Mouse (Mus musculus) midbrain, embryonic 11.5 days (tissue): ENCODE results near the gene Ntn1. TPM values are rescaled to one million over a fixed set of nuclear protein-coding genes. Genes with fewer than 3 reads are reported as not detected.

ENCODE experiments used
- ATAC-seq: fragments of 200-750 bp; cut with Nextera tagmentation; 2 replicates; pipeline ENCODE4 v1.8.0; 2017; ENCODE audit warnings: moderate TSS enrichment, moderate library complexity; ENCODE audit not compliant: low FRiP score
- DNase-seq: peaks from one replicate; pipeline ENCODE4 v3.0.0; 2015; ENCODE audit warnings: low spot score; ENCODE audit errors: missing footprints
- H3K27ac ChIP-seq: fragments of 300-500 bp; sonication (generic); 2 replicates; pipeline ENCODE4 v1.5.1; 2014; ENCODE audit warnings: low read depth, low read length
- H3K27me3 ChIP-seq: fragments of 300-500 bp; sonication (generic); 2 replicates; pipeline ENCODE4 v1.6.1; 2014; ENCODE audit warnings: mild to moderate bottlenecking, low read length, moderate library complexity, mixed read lengths; ENCODE audit not compliant: control insufficient read depth, insufficient read depth
- H3K36me3 ChIP-seq: fragments of 300-500 bp; sonication (generic); 2 replicates; pipeline ENCODE4 v1.6.1; 2014; ENCODE audit warnings: mild to moderate bottlenecking, low read length, moderate library complexity, mixed read lengths; ENCODE audit not compliant: control insufficient read depth, insufficient read depth
- H3K4me1 ChIP-seq: fragments of 300-500 bp; sonication (generic); 2 replicates; pipeline ENCODE4 v1.6.1; 2014; ENCODE audit warnings: low read length; ENCODE audit not compliant: control insufficient read depth, insufficient read depth
- H3K4me2 ChIP-seq: fragments of 300-500 bp; sonication (generic); 2 replicates; pipeline ENCODE4 v1.6.1; 2014; ENCODE audit warnings: mild to moderate bottlenecking, moderate library complexity
- H3K4me3 ChIP-seq: fragments of 300-500 bp; sonication (generic); 2 replicates; pipeline ENCODE4 v1.5.1; 2014; ENCODE audit warnings: low read depth, low read length
- H3K9ac ChIP-seq: fragments of 300-500 bp; sonication (generic); 2 replicates; pipeline ENCODE4 v1.6.1; 2014; ENCODE audit warnings: low read length
- H3K9me3 ChIP-seq: fragments of 300-500 bp; sonication (generic); 2 replicates; pipeline ENCODE4 v1.6.1; 2016; ENCODE audit warnings: low read length; ENCODE audit not compliant: control insufficient read depth
- WGBS: fragments of 180-500 bp; shearing (Covaris S2); extraction: QIAGEN DNeasy Blood & Tissue Kit; methylation state at CpG from one replicate; pipeline ENCODE4 v1.1.7; 2014; 5-methylcytosine and 5-hydroxymethylcytosine counted together
- polyA plus RNA-seq: library from polyadenylated mRNA; unstranded; fragments of >200 nt; fragmentation: Nextera tagmentation; extraction: Ambion mirVana; gene quantifications from 2 replicates; pipeline ENCODE4 v1.2.1, GENCODE M21; 2014

Ntn1 gene
- polyA plus RNA-seq, 1 experiment from 2014 or later, result 10.0 TPM

DNA sequence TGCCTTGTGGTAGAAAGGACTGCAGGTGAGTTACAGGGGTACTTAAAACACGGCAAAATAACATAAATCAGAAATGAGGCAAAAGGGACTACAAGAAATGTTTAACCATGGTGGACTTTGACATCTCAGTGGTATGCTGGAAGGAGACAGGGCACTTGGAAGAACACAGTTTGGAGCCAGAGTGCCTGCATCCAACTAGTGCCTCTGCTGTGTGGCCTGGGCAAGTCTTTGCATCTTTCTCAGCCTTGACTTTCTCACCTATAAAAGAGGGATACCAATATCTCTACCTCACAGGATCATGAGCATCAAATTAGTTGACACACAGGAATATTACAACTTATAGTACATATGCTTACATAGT, 12.0 kb downstream of the Ntn1 start:
- Histone ChIP-seq H3K4me3 (no peak overlapping the region), H3K27me3 (peaks cover 73% of the 10 kb centered on the region), H3K9me3 (no peaks in the 10 kb centered on the region), H3K9ac (peak overlapping the region; percentile 24; the same call in 1 of the 2 replicates), H3K27ac (no peak overlapping the region; the same call in 1 of the 2 replicates), H3K36me3 (no peaks in the 10 kb centered on the region; the same call in 1 of the 2 replicates), H3K4me2 (peak overlapping the region; percentile 87; the same call in 1 of the 2 replicates), H3K4me1 (peaks cover 37% of the 10 kb centered on the region)
- WGBS, result 41% methylated on average over 1 of the region's 1 CpGs
- no peak for DNase-seq
- ATAC-seq, result no peak

DNA sequence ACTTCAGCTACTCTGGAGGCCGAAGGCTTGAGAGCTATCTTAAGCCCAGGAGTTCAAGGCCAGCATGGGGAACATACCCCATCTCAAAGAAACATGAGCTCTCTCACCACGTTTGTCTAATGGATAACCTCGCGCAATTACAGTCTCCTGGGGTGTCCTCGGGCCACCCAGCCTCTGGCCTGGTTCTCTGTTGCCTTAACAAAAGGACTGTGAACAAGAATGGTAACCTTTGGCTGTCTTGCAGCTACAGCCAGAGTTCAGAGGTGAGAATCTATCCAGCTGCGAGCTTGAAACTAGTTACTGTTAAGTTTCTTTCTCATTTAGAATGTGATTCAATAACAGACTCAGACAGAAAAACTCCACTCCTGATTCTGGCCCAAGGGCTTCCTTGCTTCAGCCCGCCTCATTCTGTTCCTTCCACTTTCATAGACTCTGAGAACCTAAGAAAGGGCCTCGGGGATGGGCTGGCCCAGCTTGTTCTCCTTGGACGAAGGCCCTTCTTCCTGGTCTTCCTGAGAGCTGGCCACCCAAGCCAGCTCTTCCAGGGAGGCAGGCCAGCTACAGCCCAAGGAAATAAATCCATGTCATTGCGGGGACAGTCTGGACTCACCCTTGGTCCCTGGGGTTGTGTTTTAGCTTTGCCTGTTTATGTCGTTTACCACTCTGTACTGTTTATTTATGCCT, 12.5 kb downstream of the Ntn1 start:
- Histone ChIP-seq H3K4me1 (peaks cover 42% of the 10 kb centered on the region), H3K4me3 (no peak overlapping the region), H3K27me3 (peaks cover 77% of the 10 kb centered on the region), H3K9ac (peak overlapping the region; percentile 39; the same call in 1 of the 2 replicates), H3K9me3 (no peaks in the 10 kb centered on the region), H3K27ac (no peak overlapping the region; the same call in 1 of the 2 replicates), H3K36me3 (peaks cover 2% of the 10 kb centered on the region; the same call in 1 of the 2 replicates), H3K4me2 (peak overlapping the region; percentile 87)
- WGBS, result 18% methylated on average over 11 of the region's 11 CpGs
- ATAC-seq, result no peak
- DNase-seq, result peak; percentile 92

DNA sequence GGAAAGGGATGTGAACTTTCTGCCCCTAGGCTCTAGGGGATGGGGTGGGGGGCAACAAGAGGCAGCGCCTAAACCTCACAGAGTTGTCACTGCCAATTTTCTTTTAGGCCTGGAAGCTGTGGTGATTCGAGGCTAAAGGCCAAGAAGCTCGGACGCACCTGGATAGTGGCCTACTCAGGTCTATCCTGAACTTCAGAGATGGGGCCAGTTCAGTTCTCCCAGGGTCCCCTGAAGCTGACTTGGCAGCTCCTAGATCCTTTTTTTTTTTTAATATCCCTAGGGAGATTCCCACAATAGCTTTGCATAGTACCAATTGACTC, 13.2 kb downstream of the Ntn1 start:
- no peak for ATAC-seq
- H3K4me1 ChIP-seq, result peaks cover 42% of the 10 kb centered on the region
- H3K4me3 ChIP-seq, result peak overlapping the region; percentile 70

DNA sequence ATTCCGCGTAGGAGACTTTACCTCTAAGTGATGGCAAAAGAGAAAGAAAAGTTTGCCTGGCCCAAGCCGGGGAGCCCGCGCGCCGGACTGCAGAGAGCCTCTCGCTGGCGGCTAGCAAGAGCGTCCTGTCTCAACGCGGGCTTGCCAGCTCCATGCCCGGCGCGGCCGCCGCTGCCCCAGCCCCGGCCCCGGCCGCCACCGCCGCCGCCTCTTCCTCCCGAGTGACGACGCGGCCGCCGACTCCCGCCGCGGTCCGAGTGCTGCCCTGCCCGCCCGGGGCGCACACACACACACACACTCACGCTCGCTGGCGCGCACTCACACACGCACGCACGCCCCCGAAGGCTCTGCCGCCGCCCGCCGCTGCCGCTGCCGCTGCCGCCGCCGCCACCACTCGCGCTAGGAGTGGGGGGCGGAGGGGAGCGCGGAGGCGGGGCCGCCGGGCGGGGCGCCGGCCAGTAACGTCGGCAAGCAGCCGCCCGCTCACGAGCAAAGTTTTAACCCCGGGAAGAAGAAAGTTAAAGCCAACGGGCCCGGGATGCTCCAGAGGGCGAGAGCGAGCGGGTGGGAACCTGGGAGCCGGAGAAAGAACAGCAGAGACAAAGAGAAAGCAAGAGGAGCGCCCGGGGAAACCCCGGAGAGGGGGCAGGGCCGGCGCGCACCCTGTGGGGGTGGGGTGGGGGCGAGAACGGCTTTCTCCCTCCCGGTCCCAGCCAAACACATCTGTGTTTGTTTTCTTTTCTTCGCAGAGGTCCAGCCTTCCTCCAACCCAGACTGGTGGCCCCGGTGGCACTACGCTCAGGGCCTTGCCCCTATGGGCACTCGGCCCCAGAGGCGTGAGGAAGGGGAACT, 13.8 kb downstream of the Ntn1 start:
- peaks cover 72% of the 10 kb centered on the region for H3K27me3 ChIP-seq
- peaks cover 2% of the 10 kb centered on the region; the same call in 1 of the 2 replicates for H3K36me3 ChIP-seq
- H3K4me1 ChIP-seq, result peaks cover 44% of the 10 kb centered on the region
- H3K27ac ChIP-seq, result peak overlapping the region; percentile 93
- H3K4me2 ChIP-seq, result peak overlapping the region; percentile 87
- H3K4me3 ChIP-seq, result peak overlapping the region; percentile 70
- WGBS, result under 1% methylated on average over 77 of the region's 90 CpGs
- H3K9me3 ChIP-seq, result no peaks in the 10 kb centered on the region
- H3K9ac ChIP-seq, result peak overlapping the region; percentile 86
- ATAC-seq, result peak; percentile 78
- DNase-seq, result peak; percentile 97

More for the DNA sequence above, 13.2 kb downstream of the Ntn1 start:
- Histone ChIP-seq H3K27me3 (peaks cover 73% of the 10 kb centered on the region), H3K4me2 (peak overlapping the region; percentile 87), H3K27ac (peak overlapping the region; percentile 93), H3K9me3 (no peaks in the 10 kb centered on the region), H3K9ac (peak overlapping the region; percentile 86), H3K36me3 (peaks cover 2% of the 10 kb centered on the region; the same call in 1 of the 2 replicates)
- peak; percentile 93 for DNase-seq
- 14% methylated on average over 4 of the region's 4 CpGs for WGBS

DNA sequence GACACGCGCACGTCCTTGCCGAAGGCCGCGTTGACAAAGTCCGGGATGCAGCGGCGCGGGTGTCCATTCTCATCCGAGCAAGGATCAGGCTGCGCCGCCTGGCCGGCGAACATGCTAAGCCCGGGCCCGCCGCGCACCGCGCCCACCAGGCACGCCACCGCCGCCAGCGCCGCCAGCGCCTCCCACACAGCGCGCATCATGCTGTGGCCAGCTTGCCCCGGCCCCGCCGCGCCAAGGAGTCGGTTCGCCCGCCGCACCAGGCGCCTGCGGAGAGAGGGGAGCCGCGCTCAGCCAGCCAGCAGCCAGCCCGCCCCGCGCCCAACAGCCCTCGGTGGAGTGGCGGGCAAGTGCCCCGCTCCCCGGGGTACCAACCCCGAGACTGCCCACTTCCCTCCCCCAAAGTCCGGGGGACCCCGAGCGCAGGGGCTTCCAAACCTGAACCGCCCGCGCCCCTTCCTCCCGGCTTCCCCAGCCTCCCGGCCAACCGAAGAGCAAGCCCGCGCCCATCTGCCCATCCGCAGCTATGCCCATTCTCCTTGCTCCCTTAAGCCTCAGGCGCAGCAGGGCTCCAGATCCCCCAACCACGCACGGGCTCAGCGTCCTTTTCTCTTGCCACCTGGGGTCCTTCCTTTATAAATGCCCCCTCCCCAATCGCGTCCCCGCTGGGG, 14.6 kb downstream of the Ntn1 start:
- H3K27ac ChIP-seq, result peak overlapping the region; percentile 93
- DNase-seq (peak; percentile 98), ATAC-seq (peak; percentile 47)
- H3K4me2 ChIP-seq, result peak overlapping the region; percentile 87
- WGBS, result under 1% methylated on average over 64 of the region's 68 CpGs
- peak overlapping the region; percentile 70 for H3K4me3 ChIP-seq
- H3K9me3 ChIP-seq, result no peaks in the 10 kb centered on the region
- H3K27me3 ChIP-seq, result peaks cover 71% of the 10 kb centered on the region
- H3K4me1 ChIP-seq, result peaks cover 42% of the 10 kb centered on the region
- peaks cover 2% of the 10 kb centered on the region; the same call in 1 of the 2 replicates for H3K36me3 ChIP-seq
- peak overlapping the region; percentile 86 for H3K9ac ChIP-seq

DNA sequence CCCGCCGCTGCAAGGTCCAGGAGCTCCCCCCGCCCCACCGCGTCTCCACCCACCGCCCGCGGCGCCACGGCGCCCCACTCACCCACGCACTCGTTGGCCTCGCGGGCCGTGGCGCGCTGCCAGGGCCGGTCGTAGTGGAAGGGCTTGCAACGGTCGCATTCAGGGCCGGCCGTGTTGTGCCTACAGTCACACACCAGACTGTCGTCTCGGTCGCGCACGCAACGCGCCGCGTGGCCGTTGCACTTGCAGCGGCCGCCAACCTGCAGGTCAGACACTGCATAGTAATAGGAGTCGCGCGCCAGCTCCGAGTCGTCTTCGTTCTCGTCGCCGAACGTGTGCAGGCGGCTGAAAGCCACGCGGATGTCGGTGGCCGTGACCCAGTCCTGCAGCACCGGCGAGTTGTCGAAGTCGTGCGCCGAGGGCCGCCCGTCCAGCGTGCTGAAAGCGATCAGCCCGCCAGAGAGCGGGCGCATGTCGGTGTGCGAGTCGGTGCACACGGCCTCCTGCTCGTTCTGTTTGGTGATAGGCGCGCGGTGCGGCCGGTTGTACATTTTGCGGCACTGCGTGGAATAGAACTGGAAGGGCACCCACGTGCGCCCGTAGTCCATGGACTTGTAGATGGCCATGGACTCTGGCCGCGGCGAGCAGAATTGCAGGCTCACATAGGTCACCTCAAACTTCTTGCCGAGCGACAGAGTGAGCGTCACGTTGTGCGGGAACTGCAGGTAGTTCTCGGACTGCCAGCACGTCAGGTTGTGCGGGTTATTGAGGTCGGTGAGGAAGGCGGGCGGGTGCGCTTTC, 15.4 kb downstream of the Ntn1 start:
- peaks cover 39% of the 10 kb centered on the region for H3K4me1 ChIP-seq
- ATAC-seq, result no peak
- H3K9ac ChIP-seq, result peak overlapping the region; percentile 86
- under 1% methylated on average over 94 of the region's 94 CpGs for WGBS
- DNase-seq, result peak; percentile 96
- H3K27ac ChIP-seq, result peak overlapping the region; percentile 93
- peaks cover 2% of the 10 kb centered on the region; the same call in 1 of the 2 replicates for H3K36me3 ChIP-seq
- no peaks in the 10 kb centered on the region for H3K9me3 ChIP-seq
- peak overlapping the region; percentile 87 for H3K4me2 ChIP-seq
- peak overlapping the region; percentile 70 for H3K4me3 ChIP-seq
- peaks cover 71% of the 10 kb centered on the region for H3K27me3 ChIP-seq

DNA sequence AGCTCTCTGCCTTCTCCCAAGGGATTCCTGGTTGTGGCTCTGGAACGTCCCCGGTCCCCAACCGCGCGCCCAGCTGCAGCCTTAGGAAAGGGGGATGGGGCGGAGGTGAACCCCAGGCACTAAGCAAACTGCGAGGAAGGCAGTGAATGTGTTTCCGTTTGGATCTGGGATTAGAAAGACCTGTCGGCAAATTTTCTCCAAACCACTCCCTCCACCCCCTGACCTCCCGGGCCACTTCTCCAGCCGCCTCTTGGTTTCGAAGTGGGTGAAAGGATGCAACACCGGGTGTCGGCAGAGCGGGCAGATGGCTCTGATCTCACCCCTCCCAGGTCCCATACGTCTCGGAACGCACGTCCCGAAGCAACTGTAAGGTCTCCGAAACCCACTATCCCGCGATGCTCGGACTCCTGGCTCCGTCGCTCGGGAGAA, 16.0 kb downstream of the Ntn1 start:
- Histone ChIP-seq H3K4me1 (peaks cover 39% of the 10 kb centered on the region), H3K4me3 (peak overlapping the region; percentile 70), H3K9me3 (no peaks in the 10 kb centered on the region), H3K27me3 (peaks cover 69% of the 10 kb centered on the region), H3K27ac (peak overlapping the region; percentile 93; the same call in 1 of the 2 replicates), H3K36me3 (peaks cover 2% of the 10 kb centered on the region; the same call in 1 of the 2 replicates), H3K4me2 (peak overlapping the region; percentile 87), H3K9ac (peak overlapping the region; percentile 86)
- DNase-seq, result peak; percentile 98
- ATAC-seq, result no peak
- WGBS, result under 1% methylated on average over 27 of the region's 27 CpGs

DNA sequence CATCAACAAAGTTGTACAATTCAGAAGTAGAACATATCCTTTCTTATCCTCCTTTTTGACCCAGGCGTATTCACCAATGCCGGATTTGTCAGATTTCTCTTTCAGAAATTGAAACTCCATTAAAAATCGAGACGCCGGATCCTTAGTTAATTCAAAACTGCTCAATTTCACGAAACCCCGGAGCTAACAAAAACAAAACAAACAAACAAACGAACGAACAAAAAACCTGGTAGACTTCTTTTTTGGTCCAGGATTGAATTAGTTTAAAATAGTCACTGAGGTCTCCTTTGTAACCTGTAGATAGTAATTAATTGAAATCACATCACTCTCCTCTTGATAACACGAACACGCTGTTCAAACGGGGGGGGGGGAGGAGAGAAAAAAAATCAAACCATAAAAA, 16.5 kb downstream of the Ntn1 start:
- no peak for ATAC-seq
- Histone ChIP-seq H3K9ac (peak overlapping the region; percentile 86), H3K27ac (no peak overlapping the region), H3K27me3 (peaks cover 67% of the 10 kb centered on the region), H3K9me3 (no peaks in the 10 kb centered on the region), H3K4me2 (peak overlapping the region; percentile 87), H3K4me3 (peak overlapping the region; percentile 70), H3K36me3 (peaks cover 2% of the 10 kb centered on the region; the same call in 1 of the 2 replicates), H3K4me1 (peaks cover 42% of the 10 kb centered on the region)
- 2% methylated on average over 12 of the region's 12 CpGs for WGBS
- DNase-seq, result peak; percentile 93
